Mouse (Mus musculus) cerebellum, adult 2 months (tissue): Measurements from ENCODE around the gene Slc9c1. TPM values are rescaled to one million over a fixed set of nuclear protein-coding genes. Genes with fewer than 3 reads are reported as not detected.

ENCODE experiments used
- DNase-seq, 2 experiments: peaks; one replicate each; pipeline ENCODE4 v3.0.0; 2021
- H3K27ac ChIP-seq: fragments of 200-500 bp; 2 replicates; pipeline ENCODE4 v1.5.1; 2012; ENCODE audit warnings: low read length, control low read depth, inconsistent platforms; ENCODE audit not compliant: insufficient read depth
- H3K27me3 ChIP-seq: fragments of 200-500 bp; 2 replicates; pipeline ENCODE4 v1.6.1; 2012; ENCODE audit warnings: inconsistent platforms, mild to moderate bottlenecking, low read length, moderate library complexity; ENCODE audit not compliant: control insufficient read depth, insufficient read depth
- H3K4me1 ChIP-seq: fragments of 200-500 bp; 2 replicates; pipeline ENCODE4 v1.6.1; 2011; ENCODE audit warnings: low read length; ENCODE audit not compliant: control insufficient read depth, insufficient read depth
- H3K4me3 ChIP-seq: fragments of 200-500 bp; replicated peaks from 2 replicates; pipeline ENCODE3; 2011; ENCODE audit warnings: mild to moderate bottlenecking, low read depth, low read length, control low read depth; ENCODE audit not compliant: insufficient read depth
- CTCF ChIP-seq: fragments of 200-500 bp; IDR thresholded peaks from 2 replicates; pipeline ENCODE4 v1.5.1; 2011; ENCODE audit warnings: low read depth, mild to moderate bottlenecking, control low read depth, low read length, moderate library complexity, borderline replicate concordance; ENCODE audit not compliant: insufficient read depth
- POLR2A ChIP-seq: fragments of 200-500 bp; IDR thresholded peaks from 2 replicates; pipeline ENCODE4 v1.6.1; 2011; ENCODE audit warnings: low read length, control low read depth, borderline replicate concordance; ENCODE audit not compliant: insufficient read depth
- WGBS: fragments of 180-500 bp; shearing (Covaris S2); methylation state at CpG from one replicate; pipeline ENCODE4 v1.1.7; 2018; 5-methylcytosine and 5-hydroxymethylcytosine counted together
- polyA plus RNA-seq: library from polyadenylated mRNA; depleted of rRNA; stranded (reverse); fragments of >200 nt; gene quantifications from 2 replicates; pipeline ENCODE4 v1.2.3, GENCODE M21; 2012

Gene Slc9c1
- polyA plus RNA-seq, 1 experiment = not detected

DNA sequence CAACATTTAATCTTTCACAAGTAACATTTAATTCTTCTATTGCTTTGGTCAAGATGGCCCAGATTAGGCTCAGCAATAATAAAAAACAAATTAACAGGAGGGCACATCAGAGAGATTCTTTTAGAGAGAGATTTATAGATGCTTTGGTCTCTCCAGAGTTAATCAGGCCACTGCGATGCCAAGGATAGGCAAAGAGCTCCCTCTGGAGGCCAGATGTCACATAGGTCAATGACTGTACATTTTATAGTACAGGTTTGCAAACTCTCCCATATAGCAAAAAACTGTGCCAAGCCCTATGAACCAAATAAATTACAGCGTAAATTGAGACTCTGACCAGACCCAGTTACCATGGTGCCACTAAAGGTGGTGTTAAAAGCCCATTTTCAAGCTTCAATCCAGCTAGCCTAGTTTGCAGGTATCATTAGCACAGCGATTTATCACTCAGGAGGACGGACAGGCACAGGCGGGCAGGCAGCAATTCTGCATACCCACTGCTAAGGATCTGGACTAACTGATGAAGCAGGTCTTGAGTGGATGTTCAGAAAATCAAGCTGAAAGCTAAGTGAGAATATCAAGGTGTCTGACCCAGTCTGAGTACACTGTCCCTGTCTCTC lies 95.3 kb downstream of the Slc9c1 start:
- WGBS = 59% methylated on average over 5 of the region's 5 CpGs
- no peak overlapping the region for H3K4me3 ChIP-seq
- H3K4me1 ChIP-seq = no peaks in the 10 kb centered on the region
- peak; percentile 82 for TF ChIP-seq CTCF
- no peak for TF ChIP-seq POLR2A
- peak; percentile 66 to 69 for DNase-seq
- no peaks in the 10 kb centered on the region for H3K27me3 ChIP-seq
- no peak overlapping the region for H3K27ac ChIP-seq

DNA sequence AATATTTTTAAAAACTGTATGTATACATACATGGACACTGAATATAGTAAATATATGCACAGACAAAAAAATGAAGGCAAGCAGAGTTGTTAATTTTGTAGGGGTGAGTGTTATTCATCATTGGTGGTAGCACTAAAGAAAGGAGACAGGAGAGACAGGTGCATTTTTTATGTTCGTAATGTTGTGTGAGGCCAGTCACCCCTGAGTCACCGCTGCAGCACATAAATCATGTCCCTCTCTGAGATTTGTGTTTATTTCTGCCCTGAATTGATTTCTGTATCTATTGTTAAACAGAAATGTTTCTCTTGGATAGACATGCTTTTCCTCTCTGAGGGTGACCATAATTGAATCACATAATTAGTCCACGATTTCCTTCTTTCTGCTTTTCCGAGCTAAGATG lies 97.3 kb downstream of the Slc9c1 start:
- no peak for TF ChIP-seq POLR2A
- TF ChIP-seq CTCF = no peak
- no peak overlapping the region for H3K27ac ChIP-seq
- no peaks in the 10 kb centered on the region for H3K27me3 ChIP-seq
- 85% methylated on average over 4 of the region's 4 CpGs for WGBS
- H3K4me1 ChIP-seq = no peaks in the 10 kb centered on the region
- no peak for DNase-seq
- no peak overlapping the region for H3K4me3 ChIP-seq

DNA sequence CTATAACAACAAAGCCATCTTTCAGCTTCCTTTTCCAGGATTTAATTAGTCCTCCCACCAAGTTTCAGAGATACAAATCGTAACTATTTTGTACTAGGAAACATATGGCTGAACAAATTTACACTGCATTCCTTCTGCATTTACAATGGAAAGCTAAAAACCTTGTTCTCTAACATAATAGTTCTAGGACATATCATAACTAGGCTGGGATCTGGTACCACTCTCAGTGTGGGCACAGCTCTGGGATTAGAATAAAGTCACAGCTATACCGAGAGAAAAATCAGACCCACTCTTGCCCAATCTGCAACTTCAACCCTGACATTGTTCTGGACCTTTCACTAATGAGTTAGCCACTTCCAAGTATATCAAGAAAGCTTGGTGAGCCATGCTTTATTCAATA lies 100.7 kb downstream of the Slc9c1 start:
- TF ChIP-seq CTCF = no peak
- no peak for TF ChIP-seq POLR2A
- Histone ChIP-seq H3K4me1 (no peaks in the 10 kb centered on the region), H3K4me3 (no peak overlapping the region), H3K27me3 (no peaks in the 10 kb centered on the region), H3K27ac (no peak overlapping the region)
- DNase-seq = no peak
- 88% methylated on average over 2 of the region's 2 CpGs for WGBS

DNA sequence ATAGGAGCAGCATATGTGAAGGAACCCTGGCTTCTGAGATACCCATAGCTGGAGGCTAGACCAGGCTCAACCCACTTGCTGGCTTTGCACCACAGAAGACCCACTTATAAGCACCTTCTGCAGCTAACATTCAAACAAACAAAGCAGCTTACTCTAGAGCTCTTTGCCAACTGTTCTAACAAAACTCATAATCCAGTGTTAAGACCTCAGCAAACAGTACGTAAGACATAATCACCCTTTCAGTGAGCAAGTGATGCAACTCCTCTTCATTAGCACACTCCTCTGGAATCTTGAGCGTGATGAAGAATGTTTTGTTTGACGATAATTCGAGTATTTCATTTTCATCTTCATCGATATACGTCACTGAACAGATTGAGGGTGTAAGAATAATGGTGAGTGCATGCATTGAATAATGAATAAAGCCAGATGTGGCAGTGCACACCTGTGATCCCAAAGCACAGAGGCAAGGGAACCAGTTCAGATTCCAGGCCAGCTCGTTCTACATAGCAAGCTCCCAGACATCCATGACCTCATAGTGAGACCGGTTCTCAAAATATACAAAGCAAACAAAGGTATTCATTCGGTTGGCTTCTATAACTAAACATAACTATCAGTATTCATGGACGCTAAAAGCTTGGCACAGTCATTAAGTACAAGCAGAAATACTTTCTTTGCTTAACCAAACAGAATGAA lies 105.1 kb downstream of the Slc9c1 start:
- no peak overlapping the region for H3K27ac ChIP-seq
- DNase-seq = no peak
- no peaks in the 10 kb centered on the region for H3K27me3 ChIP-seq
- no peaks in the 10 kb centered on the region; the same call in 1 of the 2 replicates for H3K4me1 ChIP-seq
- H3K4me3 ChIP-seq = no peak overlapping the region
- TF ChIP-seq POLR2A (no peak), CTCF (no peak)
- WGBS = 86% methylated on average over 10 of the region's 10 CpGs

DNA sequence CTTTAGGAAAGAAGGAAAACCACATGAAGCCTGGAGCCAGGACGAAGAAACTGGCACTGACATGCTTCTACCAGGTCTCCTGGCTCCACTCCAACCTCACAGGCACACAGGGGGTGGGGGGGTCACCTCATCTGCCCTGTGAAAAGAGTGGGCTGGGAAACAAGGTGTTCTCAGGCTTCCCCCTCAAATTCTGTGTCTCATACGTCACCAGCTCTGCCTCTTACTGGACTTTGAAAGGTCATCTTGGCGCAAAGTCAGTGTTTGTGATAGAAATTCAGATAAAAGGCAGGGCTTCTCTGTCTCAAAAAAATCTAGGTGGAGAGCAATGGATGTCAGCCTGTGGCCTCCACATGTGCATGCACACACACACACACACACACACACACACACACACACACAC lies 106.2 kb downstream of the Slc9c1 start:
- no peaks in the 10 kb centered on the region; the same call in 1 of the 2 replicates for H3K4me1 ChIP-seq

DNA sequence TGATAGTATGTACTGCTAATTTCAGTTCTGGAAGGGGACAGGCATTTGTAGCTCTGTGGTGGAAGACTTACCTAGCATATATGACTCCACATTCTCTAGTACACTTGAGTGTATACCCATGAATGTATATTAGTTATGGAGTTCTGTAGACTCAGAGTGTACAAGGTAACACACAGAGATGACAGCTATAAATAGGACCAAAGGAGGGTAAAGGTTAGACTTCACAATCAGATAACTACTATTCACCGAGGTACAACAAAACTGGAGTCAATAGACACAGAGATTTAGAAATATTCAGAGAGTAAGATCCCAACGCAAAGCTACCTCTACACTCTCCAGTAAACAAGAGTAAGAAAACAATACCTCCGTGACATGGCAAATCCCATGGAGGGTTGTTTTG lies 108.8 kb downstream of the Slc9c1 start:
- DNase-seq = no peak
- WGBS = 92% methylated on average over 3 of the region's 3 CpGs
- TF ChIP-seq POLR2A (no peak), CTCF (no peak)
- H3K4me3 ChIP-seq = no peak overlapping the region
- H3K27me3 ChIP-seq = no peaks in the 10 kb centered on the region
- H3K27ac ChIP-seq = no peak overlapping the region
- no peaks in the 10 kb centered on the region; the same call in 1 of the 2 replicates for H3K4me1 ChIP-seq

More for the DNA sequence above, 106.2 kb downstream of the Slc9c1 start:
- H3K4me3 ChIP-seq = no peak overlapping the region
- H3K27me3 ChIP-seq = no peaks in the 10 kb centered on the region
- WGBS = 50% methylated on average over 3 of the region's 3 CpGs
- no peak for TF ChIP-seq CTCF
- TF ChIP-seq POLR2A = no peak
- DNase-seq = no peak
- H3K27ac ChIP-seq = no peak overlapping the region

DNA sequence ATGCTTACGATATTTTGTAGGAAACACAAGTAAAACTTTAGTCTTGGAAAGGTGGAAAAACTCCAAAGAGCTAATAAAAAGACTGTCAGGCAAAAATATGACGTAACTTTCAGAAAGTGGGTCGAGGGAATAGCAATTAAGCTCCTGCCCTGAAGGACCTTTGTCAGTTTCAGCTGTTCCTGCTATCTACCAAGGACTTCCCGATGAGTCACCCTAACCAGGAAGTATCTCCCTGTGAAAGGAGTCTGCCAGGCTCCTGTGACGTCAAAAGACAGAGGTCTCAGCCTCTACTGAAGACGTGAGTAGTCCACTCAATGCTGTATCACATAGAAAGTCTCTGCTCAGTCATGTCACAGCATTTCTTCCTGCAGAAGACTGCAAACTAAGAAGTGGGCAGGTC lies 109.3 kb downstream of the Slc9c1 start:
- Histone ChIP-seq H3K27ac (no peak overlapping the region), H3K4me3 (no peak overlapping the region), H3K27me3 (no peaks in the 10 kb centered on the region), H3K4me1 (no peaks in the 10 kb centered on the region; the same call in 1 of the 2 replicates)
- WGBS = 67% methylated on average over 6 of the region's 6 CpGs
- no peak for TF ChIP-seq POLR2A
- TF ChIP-seq CTCF = no peak
- peak in 1 of 2 experiments; percentile 81 for DNase-seq

DNA sequence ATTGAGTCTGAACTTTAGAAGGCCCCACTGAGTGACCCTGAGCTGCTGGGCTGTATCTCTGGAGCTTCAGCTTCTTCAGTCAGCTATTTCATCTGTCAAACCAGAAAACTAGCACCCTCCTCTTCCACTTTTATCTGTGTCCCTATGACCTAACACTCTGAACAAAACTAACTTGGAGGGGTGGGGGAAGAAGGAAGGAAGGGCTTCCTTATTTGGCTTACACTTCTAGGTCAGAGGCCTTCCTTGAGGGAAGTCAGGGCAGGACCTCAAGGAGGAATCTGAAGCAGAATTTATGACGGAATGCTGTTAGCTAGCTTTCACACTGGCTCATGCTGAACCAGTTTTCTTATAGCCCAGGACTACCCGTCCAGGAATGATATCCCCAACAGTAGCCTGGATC lies 116.4 kb downstream of the Slc9c1 start:
- 83% methylated on average over 2 of the region's 2 CpGs for WGBS
- no peak for DNase-seq
- TF ChIP-seq POLR2A (no peak), CTCF (no peak)
- H3K27ac ChIP-seq = no peak overlapping the region
- peaks cover 6% of the 10 kb centered on the region for H3K4me1 ChIP-seq
- H3K4me3 ChIP-seq = no peak overlapping the region
- no peaks in the 10 kb centered on the region for H3K27me3 ChIP-seq
